Mouse (Mus musculus): ENCODE data around the gene 3110082J24Rik.
A peak's percentile ranks its signal among the peaks of the same experiment; 100 is the strongest.

The 3110082J24Rik gene

DNA sequence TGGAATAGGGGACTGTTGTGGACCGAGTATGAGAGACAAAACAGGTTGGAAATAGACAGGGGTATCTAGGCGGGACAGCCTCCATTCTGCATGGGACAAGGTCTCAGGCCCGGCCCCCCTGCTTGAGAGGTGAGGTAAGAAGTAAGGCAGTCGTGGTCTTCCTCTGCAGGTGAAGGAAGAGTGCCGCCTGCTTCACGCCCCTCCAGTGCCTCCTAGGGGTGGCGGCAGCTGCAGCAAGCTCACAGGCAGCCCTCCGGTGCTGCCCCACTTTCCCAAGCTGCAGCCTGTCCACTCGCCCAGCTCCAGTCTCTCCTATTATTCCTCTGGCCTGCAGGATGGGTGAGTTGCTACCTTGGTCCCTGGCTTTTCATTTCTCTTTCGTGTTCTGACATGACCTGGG, 9.8 kb upstream of the 3110082J24Rik start:
- DNase-seq (ENCODE audit: low read depth), result no peak

DNA sequence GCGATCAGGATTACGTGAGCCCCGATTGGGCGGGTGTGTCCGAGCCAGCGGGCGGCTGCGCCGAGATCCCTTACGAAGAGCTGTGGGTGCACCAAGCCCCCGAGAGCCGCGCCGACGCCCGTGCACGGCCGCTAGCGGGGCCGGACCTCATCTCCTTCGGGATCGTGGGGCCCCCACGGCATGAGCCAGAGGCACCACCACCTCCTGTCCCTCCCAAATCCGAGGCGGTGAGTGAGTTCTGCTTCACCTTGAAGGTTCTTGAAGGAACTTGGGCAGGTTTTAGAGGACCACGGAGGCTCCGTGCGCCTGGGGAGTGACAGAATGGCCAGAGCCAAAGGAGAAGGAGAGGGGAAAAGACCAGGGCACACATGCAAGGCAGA, 8.9 kb upstream of the 3110082J24Rik start:
- no peak for DNase-seq (ENCODE audit: low read depth)

DNA sequence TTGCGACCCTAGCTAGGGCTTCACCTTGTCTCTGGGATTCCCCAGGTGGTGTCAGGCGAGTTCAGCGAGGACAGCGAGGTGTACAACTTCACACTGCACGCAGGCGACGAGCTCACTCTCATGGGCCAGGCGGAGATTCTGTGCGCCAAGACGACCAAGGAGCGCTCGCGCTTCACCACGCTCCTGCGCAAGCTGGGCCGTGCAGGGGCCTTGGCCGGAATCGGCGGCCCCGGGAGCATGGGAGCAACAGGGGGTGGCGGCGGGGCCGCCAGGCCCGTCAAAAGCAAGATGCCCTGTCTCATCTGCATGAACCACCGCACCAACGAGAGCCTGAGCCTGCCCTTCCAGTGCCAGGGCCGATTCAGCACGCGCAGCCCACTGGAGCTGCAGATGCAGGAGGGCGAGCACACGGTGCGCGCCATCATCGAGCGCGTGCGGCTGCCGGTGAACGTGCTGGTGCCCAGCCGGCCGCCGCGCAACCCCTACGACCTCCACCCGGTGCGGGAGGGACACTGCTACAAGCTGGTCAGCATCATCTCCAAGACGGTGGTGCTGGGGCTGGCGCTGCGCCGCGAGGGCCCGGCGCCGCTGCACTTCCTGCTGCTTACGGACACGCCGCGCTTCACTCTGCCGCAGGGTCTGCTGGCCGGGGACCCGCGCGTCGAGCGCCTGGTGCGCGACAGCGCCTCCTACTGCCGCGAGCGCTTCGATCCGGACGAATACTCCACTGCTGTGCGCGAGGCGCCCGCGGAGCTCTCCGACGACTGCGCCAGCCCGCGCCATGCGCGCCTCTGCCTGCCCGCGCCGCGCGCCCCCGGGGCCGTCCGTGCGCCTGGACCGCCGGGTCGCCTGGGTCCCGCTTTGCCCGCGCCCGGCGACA, 8.2 kb upstream of the 3110082J24Rik start:
- no peak for DNase-seq (ENCODE audit: low read depth)

DNA sequence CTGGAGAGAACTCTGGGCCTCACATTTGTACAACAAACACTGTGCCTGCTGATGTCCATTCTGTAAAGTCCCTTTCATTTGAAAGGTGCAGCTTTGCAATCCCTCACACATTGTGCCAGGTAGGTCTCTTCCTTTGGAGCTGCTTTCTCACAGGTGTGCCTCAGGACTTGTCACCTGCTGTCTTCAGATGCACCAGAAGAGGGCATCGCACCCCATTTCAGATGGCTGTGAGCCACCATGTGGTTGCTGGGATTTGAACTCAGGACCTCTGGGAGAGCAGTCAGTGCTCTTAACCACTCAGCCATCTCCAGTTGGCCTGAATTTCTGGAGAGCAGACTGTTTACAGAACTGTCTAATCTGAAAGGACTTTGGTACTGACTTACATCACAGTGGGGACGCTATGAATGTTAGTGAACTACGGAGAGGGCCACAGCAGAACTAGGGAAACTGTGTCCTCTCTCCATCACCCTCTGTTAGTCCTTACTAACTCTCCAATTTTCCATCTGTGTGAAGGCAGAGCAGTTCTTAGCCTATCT, 6.7 kb upstream of the 3110082J24Rik start:
- no peak for DNase-seq (ENCODE audit: low read depth)

DNA sequence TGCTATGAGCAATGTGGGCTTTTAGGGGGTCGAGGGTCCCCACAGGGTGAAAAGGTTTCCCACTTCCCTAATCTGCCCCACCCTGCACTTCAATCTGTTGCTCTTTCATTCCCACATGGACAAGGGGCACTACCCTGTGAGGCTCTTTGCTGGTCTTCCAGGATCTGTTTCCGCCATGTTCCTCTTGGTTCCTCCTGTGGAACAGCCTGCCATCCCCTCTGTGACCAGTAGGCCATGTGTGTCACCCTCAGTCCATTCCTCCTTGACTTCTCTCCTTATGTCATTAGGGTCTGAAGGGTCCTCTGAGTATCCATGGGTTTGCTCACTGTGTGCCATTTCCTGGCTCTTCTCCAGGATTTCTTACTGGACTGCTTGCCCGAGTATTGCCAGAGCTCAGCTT, 5.9 kb upstream of the 3110082J24Rik start:
- no peak for DNase-seq (ENCODE audit: low read depth)

- no peak for DNase-seq (ENCODE audit: low read depth)
Measured at GRCm38 (mm10) chr5:30111126-30111525, 5.2 kb upstream of the 3110082J24Rik start.

GRCm38 (mm10) chr5:30110371-30111060, 4.6 kb upstream of the 3110082J24Rik start:
- no peak for DNase-seq (ENCODE audit: low read depth)

- DNase-seq (ENCODE audit: low read depth), result no peak
Measured at GRCm38 (mm10) chr5:30109899-30110298, 4.0 kb upstream of the 3110082J24Rik start.

DNA sequence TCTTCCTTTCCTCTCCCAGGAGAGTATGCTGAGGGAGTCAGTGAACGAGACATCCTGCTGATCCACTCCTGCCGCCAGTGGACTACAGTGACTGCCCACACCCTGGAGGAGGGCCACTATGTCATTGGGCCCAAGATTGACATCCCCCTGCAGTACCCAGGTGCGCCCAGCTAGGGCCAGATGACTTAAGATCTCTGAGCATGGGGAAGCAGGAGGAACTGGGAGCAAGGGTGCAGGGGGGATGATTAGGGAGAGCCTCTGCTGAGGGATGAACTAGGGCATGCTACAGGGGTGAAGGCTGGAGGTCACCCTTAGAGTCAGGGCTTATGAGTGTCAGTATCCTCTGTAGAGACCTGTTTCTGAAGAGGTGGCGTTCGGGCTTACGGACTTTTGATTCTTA, 2.3 kb upstream of the 3110082J24Rik start:
- no peak for DNase-seq (ENCODE audit: low read depth)

DNA sequence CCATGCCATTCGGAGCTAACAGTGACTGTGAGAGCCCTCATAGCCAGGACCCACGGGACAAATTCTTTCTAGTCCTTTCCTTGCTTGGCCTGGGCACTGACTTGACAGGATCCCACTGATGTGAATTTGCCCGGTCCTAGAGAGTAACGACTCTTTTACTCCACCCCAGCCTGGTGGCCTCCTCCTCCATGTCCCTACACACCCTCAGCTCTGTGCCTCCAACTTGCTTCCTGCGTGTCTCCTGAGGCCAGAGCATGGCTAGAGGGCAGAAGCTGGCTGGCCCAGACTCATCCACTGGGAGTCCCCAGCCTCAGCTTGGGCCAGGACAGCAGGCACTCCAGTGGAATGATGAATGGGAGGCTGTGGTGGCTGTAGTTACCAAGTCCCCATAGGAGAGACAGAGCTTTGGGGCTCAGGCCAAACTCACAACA, 1.7 kb upstream of the 3110082J24Rik start:
- DNase-seq (ENCODE audit: low read depth), result no peak

- DNase-seq (ENCODE audit: low read depth), result no peak
Measured at GRCm38 (mm10) chr5:30107186-30107585, 1.3 kb upstream of the 3110082J24Rik start.

DNA sequence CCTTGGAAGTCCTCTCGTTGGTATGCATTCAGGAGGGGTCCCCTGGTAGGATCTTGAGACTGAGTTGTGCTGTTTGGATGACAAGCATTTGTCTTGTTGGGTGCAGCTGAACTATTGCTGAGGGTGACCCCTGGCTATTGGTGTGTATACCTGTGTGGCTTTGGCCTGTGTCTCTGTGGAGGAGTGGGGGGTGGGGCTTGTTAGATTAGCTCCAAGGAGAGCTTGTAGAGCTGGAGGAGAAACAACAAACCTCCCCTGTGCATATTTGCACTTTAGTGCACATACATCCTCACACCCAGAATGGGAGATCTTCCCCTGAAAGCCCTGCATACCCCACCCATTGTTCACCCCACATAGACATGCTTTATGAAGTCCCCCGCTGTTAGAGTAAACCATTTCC, 870 bp upstream of the 3110082J24Rik start:
- DNase-seq (ENCODE audit: low read depth), result no peak

GRCm38 (mm10) chr5:30104841-30105667, 832 bp downstream of the 3110082J24Rik start, which contains the start of gene Garem2:
Gene Garem2, plus strand, starts transcription at chr5:30105161.
- no peak for DNase-seq (ENCODE audit: low read depth)

- DNase-seq (ENCODE audit: low read depth), result no peak
Measured at GRCm38 (mm10) chr5:30104339-30104738, 1.5 kb downstream of the 3110082J24Rik start.

GRCm38 (mm10) chr5:30103340-30103739, 2.5 kb downstream of the 3110082J24Rik start:
- no peak for DNase-seq (ENCODE audit: low read depth)

- no peak for DNase-seq (ENCODE audit: low read depth)
Measured at GRCm38 (mm10) chr5:30098260-30098659, 7.6 kb downstream of the 3110082J24Rik start.

- peak; percentile 52 for DNase-seq (ENCODE audit: low read depth)
Measured at GRCm38 (mm10) chr5:30095731-30096130, 10.2 kb downstream of the 3110082J24Rik start.

- DNase-seq (ENCODE audit: low read depth), result no peak
Measured at GRCm38 (mm10) chr5:30094399-30094798, 11.5 kb downstream of the 3110082J24Rik start.

GRCm38 (mm10) chr5:30092701-30093100, 13.2 kb downstream of the 3110082J24Rik start:
- DNase-seq (ENCODE audit: low read depth), result no peak

GRCm38 (mm10) chr5:30072825-30073821, 32.8 kb downstream of the 3110082J24Rik start, which contains the start of gene Tyms:
Gene Tyms, minus strand, starts transcription at chr5:30073617.
- DNase-seq (ENCODE audit: low read depth), result peak; percentile 47

DNA sequence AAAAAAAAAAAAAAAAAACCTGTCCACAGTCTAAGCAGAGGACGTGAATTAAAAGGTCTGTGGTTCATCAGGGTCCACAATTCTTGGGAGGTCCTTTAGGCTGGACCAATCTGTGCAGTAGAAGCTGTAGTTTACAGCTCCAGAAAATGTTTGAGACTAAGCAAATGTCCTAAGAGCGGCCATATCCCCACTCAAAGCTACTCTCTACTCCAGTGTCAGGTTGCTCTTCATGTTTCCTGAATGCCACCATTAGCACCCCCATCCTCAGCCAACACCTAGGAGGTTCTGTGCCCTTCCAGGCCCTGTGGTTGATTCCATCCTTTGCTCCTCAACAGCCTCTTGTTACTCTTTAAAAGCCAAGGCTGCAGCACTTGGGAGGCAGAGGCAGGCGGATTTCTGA, 33.5 kb downstream of the 3110082J24Rik start:
- DNase-seq (ENCODE audit: low read depth), result no peak

Data from fibroblast of lung, adult 2 months (primary cell).